Mouse (Mus musculus) hindbrain, postnatal 0 days (tissue): ENCODE measurements at regions not wholly inside any gene's neighbourhood (a gene's known extent, or its start where the extent isn't known, plus 50 kb on each side); places are given as distances from the start of the nearest gene placed in this dataset.
A peak's percentile ranks its signal among the peaks of the same experiment; 100 is the strongest.

Experiments used
- ATAC-seq: fragments of 200-750 bp; cut with Nextera tagmentation; 2 replicates; pipeline ENCODE4 v1.8.0; 2017; ENCODE audit warnings: mild to moderate bottlenecking, moderate TSS enrichment, moderate library complexity
- DNase-seq: peaks from one replicate; pipeline ENCODE4 v3.0.0-alpha.2; 2015; ENCODE audit warnings: low spot score
- H3K27ac ChIP-seq: fragments of 300-500 bp; sonication (generic); 2 replicates; pipeline ENCODE4 v1.5.1; 2014; ENCODE audit warnings: mild to moderate bottlenecking
- H3K27me3 ChIP-seq: fragments of 300-500 bp; sonication (generic); 2 replicates; pipeline ENCODE4 v1.6.1; 2014; ENCODE audit warnings: low read length, mixed read lengths; ENCODE audit not compliant: insufficient read depth
- H3K36me3 ChIP-seq: fragments of 300-500 bp; sonication (generic); 2 replicates; pipeline ENCODE4 v1.6.1; 2014; ENCODE audit warnings: low read length, mixed read lengths; ENCODE audit not compliant: insufficient read depth
- H3K4me1 ChIP-seq: fragments of 300-500 bp; sonication (generic); 2 replicates; pipeline ENCODE4 v1.6.1; 2014; ENCODE audit warnings: antibody characterized with exemption, low read length, mixed read lengths; ENCODE audit not compliant: insufficient read depth
- H3K4me2 ChIP-seq: fragments of 300-500 bp; sonication (generic); 2 replicates; pipeline ENCODE4 v1.6.1; 2014; ENCODE audit warnings: low read depth, mild to moderate bottlenecking, low read length, moderate library complexity, mixed read lengths
- H3K4me3 ChIP-seq: fragments of 300-500 bp; sonication (generic); 2 replicates; pipeline ENCODE4 v1.5.1; 2014; ENCODE audit warnings: low read length
- H3K9ac ChIP-seq: fragments of 300-500 bp; sonication (generic); replicated peaks from 2 replicates; pipeline ENCODE4 v1.6.1; 2014; ENCODE audit warnings: mild to moderate bottlenecking, low read length, moderate library complexity, mixed read lengths
- H3K9me3 ChIP-seq: fragments of 300-500 bp; sonication (generic); 2 replicates; pipeline ENCODE4 v1.6.1; 2016; ENCODE audit warnings: low read length, mixed read lengths
- CTCF ChIP-seq: IDR thresholded peaks from 2 replicates; pipeline ENCODE4 v1.5.1; 2016; ENCODE audit warnings: antibody characterized with exemption, control low read depth, low read depth
- WGBS: fragments of 180-500 bp; shearing (Covaris S2); extraction: QIAGEN DNeasy Blood & Tissue Kit; methylation state at CpG from one replicate; pipeline ENCODE4 v1.1.7; 2014; 5-methylcytosine and 5-hydroxymethylcytosine counted together

GRCm38 (mm10) chr4:125898631-125899348 is 125.6 kb upstream of the Csf3r start:
- Histone ChIP-seq H3K27me3 (no peaks in the 10 kb centered on the region), H3K9ac (no peak overlapping the region), H3K9me3 (no peaks in the 10 kb centered on the region), H3K4me1 (no peaks in the 10 kb centered on the region), H3K27ac (no peak overlapping the region), H3K4me2 (no peak overlapping the region), H3K36me3 (no peaks in the 10 kb centered on the region), H3K4me3 (no peak overlapping the region)
- peak; percentile 30 for DNase-seq
- no peak for TF ChIP-seq CTCF
- 39% methylated on average over 11 of the region's 11 CpGs for WGBS
- no peak for ATAC-seq

- Histone ChIP-seq H3K9ac (no peak overlapping the region), H3K4me3 (no peak overlapping the region), H3K4me1 (no peaks in the 10 kb centered on the region), H3K27me3 (no peaks in the 10 kb centered on the region), H3K27ac (no peak overlapping the region), H3K4me2 (no peak overlapping the region), H3K9me3 (no peaks in the 10 kb centered on the region), H3K36me3 (no peaks in the 10 kb centered on the region)
- WGBS: 52% methylated on average over 10 of the region's 10 CpGs
- DNase-seq (no peak), ATAC-seq (no peak)
- TF ChIP-seq CTCF: no peak
Observed at GRCm38 (mm10) chr4:125901546-125902276, 122.6 kb upstream of the Csf3r start.

- no peaks in the 10 kb centered on the region for H3K9me3 ChIP-seq
- peak; percentile 38 for DNase-seq
- WGBS: 42% methylated on average over 5 of the region's 5 CpGs
- peaks cover under 1% of the 10 kb centered on the region; the same call in 1 of the 2 replicates for H3K4me1 ChIP-seq
- TF ChIP-seq CTCF: 0 out of 2 replicates have a peak, but pooled peaks have one; percentile 20
- H3K9ac ChIP-seq: no peak overlapping the region
- no peak for ATAC-seq
- no peak overlapping the region for H3K4me3 ChIP-seq
- no peak overlapping the region for H3K27ac ChIP-seq
- no peak overlapping the region for H3K4me2 ChIP-seq
- no peaks in the 10 kb centered on the region for H3K27me3 ChIP-seq
- H3K36me3 ChIP-seq: no peaks in the 10 kb centered on the region
Observed at GRCm38 (mm10) chr4:125906296-125906695, 118.1 kb upstream of the Csf3r start.

GRCm38 (mm10) chr4:125908901-125909300 is 115.4 kb upstream of the Csf3r start:
- Histone ChIP-seq H3K4me1 (peaks cover 6% of the 10 kb centered on the region; the same call in 1 of the 2 replicates), H3K36me3 (no peaks in the 10 kb centered on the region), H3K9ac (no peak overlapping the region), H3K27me3 (no peaks in the 10 kb centered on the region), H3K4me3 (no peak overlapping the region), H3K4me2 (no peak overlapping the region), H3K9me3 (no peaks in the 10 kb centered on the region), H3K27ac (no peak overlapping the region)
- DNase-seq (no peak), ATAC-seq (no peak)
- TF ChIP-seq CTCF: no peak
- 66% methylated on average over 8 of the region's 8 CpGs for WGBS

GRCm38 (mm10) chr4:125911541-125912270 is 112.6 kb upstream of the Csf3r start:
- no peaks in the 10 kb centered on the region for H3K9me3 ChIP-seq
- no peak overlapping the region for H3K4me3 ChIP-seq
- no peak for ATAC-seq
- no peak overlapping the region for H3K4me2 ChIP-seq
- no peak overlapping the region for H3K27ac ChIP-seq
- DNase-seq: no peak
- H3K27me3 ChIP-seq: 0 out of 2 replicates have a peak, but pooled peaks cover 3% of the 10 kb centered on the region
- no peak for TF ChIP-seq CTCF
- peaks cover 6% of the 10 kb centered on the region; the same call in 1 of the 2 replicates for H3K4me1 ChIP-seq
- H3K36me3 ChIP-seq: no peaks in the 10 kb centered on the region
- WGBS: 22% methylated on average over 24 of the region's 24 CpGs
- H3K9ac ChIP-seq: no peak overlapping the region

- peak; percentile 86 for DNase-seq
- H3K27me3 ChIP-seq: 0 out of 2 replicates have a peak, but pooled peaks cover 3% of the 10 kb centered on the region
- peak; percentile 65 for ATAC-seq
- H3K9ac ChIP-seq: no peak overlapping the region
- peaks cover 6% of the 10 kb centered on the region; the same call in 1 of the 2 replicates for H3K4me1 ChIP-seq
- no peak overlapping the region for H3K4me2 ChIP-seq
- WGBS: 21% methylated on average over 8 of the region's 8 CpGs
- H3K9me3 ChIP-seq: no peaks in the 10 kb centered on the region
- TF ChIP-seq CTCF: peak; percentile 93
- no peaks in the 10 kb centered on the region for H3K36me3 ChIP-seq
- H3K27ac ChIP-seq: no peak overlapping the region
- no peak overlapping the region for H3K4me3 ChIP-seq
Observed at GRCm38 (mm10) chr4:125912444-125913049, 111.8 kb upstream of the Csf3r start.
